Mouse (Mus musculus) heart, adult 9 months (tissue): ENCODE results near the gene Dnajb5.

ENCODE experiments used
- DNase-seq, 2 experiments: peaks; one replicate each; pipeline ENCODE4 v3.0.0; 2022; ENCODE audit warnings: low spot score in 2 of 2

Dnajb5 gene

DNA sequence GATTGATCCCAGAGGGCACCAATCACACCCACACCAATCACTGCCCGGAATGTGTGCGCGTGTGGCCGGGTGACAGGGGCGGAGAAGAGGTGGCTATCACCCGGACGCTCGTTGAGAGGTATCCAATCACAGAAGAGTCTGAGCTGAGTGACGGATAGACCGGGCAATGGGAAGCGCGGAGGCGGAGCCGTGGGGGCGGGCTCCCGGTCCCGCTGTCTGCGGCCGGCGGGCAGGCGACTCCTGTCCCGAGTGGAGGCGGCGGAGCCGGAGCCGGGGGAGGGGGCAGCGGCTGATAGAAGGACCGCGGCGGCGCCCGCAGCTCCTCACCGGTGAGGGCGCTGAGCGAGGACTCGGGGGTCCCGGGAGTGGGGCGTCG, at the start of gene Dnajb5:
Gene Dnajb5, plus strand, starts transcription at position 139 of the 376 bp plus-strand sequence.
- peak; percentile 99 for DNase-seq

DNA sequence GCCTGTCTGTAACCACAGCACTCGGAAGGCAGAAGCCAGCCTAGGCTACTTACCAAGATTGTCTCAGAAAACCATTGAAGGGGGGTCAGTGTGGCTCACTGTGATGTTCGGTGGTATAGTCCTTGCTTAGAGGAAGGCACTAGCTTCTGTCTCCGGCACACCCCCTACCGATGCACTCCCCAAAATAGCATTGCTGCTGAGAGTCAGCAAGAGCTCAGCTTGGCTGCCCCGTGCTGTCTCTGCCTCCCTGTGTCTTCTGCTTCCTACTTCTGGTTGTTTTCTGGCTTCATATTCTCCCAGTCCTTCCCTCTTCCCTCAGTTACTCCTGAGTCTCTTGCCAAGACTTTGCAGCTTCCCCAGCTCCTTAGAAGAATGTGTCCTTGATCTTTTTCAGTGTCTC, 48.7 kb upstream of the Dnajb5 start:
- no peak for DNase-seq

GRCm38 (mm10) chr4:42902174-42902573, 47.4 kb upstream of the Dnajb5 start:
- DNase-seq, result no peak

- DNase-seq, result no peak
These were observed 46.9 kb upstream of the Dnajb5 start for GRCm38 (mm10) chr4:42902730-42903129.

- no peak for DNase-seq
These were observed 45.7 kb upstream of the Dnajb5 start for GRCm38 (mm10) chr4:42903942-42904341.

GRCm38 (mm10) chr4:42904523-42904922, 45.1 kb upstream of the Dnajb5 start:
- no peak for DNase-seq

DNA sequence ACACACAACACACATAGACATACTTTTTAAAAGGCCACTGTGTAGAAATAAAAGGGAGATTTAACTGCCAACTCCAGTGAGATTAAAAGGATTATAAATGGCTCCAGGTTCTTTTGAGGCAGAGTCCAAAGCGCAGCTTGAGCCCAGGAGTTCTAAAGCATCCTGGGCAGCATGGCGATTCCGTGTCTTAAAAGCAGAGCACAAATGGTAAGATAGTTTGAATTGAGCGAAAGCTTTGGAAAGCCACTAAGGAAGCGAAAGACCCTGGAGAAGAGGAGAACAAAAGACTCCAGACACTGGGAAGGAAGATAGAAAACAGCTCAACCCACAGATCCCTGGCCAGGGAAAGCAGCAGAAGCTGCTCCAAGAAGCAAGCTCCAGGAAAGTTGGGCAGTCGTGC, 44.6 kb upstream of the Dnajb5 start:
- DNase-seq, result no peak

- no peak for DNase-seq
These were observed 36.2 kb upstream of the Dnajb5 start for GRCm38 (mm10) chr4:42913391-42913790.

GRCm38 (mm10) chr4:42915311-42915710, 34.3 kb upstream of the Dnajb5 start:
- DNase-seq, result no peak

- no peak for DNase-seq
These were observed 33.6 kb upstream of the Dnajb5 start for GRCm38 (mm10) chr4:42915966-42916365.

- DNase-seq, result no peak
These were observed 32.8 kb upstream of the Dnajb5 start, which contains the start of gene Phf24 for GRCm38 (mm10) chr4:42916617-42917401. Gene Phf24 (plus strand): TSS chr4:42916660.

- DNase-seq, result no peak
These were observed 32.2 kb upstream of the Dnajb5 start for GRCm38 (mm10) chr4:42917402-42917774.

- DNase-seq, result no peak
These were observed 28.9 kb upstream of the Dnajb5 start for GRCm38 (mm10) chr4:42920726-42921125.

GRCm38 (mm10) chr4:42921536-42921935, 28.1 kb upstream of the Dnajb5 start:
- DNase-seq, result no peak

GRCm38 (mm10) chr4:42922056-42922455, 27.6 kb upstream of the Dnajb5 start:
- DNase-seq, result no peak

DNA sequence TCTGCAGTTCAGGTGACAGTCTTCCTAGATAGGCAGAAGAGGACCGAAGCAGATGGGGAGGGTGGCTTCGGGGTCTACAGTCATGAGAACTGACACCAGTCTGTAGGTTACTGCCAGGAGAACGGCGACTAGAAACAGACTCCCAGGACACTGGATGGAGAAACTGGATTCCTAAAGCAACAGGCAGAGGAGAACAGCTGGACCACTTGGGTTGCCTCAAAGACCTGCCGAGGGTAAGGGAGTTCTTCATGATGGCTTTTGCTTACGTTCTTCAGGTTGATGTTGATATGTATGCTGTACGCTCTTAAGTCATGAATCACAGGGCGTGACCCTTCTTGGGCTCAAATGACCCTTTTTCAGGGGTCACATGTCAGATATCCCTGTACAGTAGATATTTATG, 27.2 kb upstream of the Dnajb5 start:
- DNase-seq, result no peak

- no peak for DNase-seq
These were observed 25.4 kb upstream of the Dnajb5 start for GRCm38 (mm10) chr4:42924095-42924710.

- no peak for DNase-seq
These were observed 21.4 kb upstream of the Dnajb5 start for GRCm38 (mm10) chr4:42928209-42928608.

- no peak for DNase-seq
These were observed 20.7 kb upstream of the Dnajb5 start for GRCm38 (mm10) chr4:42928952-42929351.

DNA sequence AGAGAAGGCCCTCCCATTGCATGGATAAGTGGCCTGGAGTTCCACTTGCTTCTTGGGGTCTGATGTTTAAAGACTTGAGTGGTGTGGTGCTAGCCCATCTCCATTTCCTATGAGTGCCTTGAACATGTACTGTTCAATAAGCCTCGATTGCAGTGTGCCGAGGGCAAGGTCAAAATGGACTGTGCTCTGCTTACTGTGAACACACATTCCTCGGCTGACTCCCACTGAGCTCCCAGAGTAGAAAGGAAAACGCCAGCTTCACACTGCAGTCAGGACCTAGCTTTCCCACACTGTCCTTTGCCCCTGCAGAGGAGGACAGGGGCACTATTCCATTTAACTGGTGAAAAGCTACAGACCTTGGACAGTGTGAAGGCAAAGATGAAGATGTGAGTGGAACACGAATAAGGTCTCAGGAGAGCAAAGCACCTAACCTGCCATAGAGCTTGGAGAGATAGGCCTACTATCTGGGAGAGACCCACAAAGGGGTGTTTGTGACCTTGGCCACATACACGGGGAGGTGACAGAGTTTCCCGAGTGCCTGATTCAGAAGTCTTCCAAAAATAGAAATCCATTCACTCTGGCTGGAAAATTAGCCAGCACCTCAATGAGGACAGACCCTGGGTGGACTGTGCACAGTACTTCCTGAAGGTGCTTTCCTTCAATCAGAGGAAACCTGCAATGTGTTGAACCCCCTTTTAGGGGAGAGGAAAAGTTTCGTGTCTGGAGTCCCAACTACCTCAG, 17.2 kb upstream of the Dnajb5 start:
- peak in 1 of 2 experiments; percentile 35 for DNase-seq

DNA sequence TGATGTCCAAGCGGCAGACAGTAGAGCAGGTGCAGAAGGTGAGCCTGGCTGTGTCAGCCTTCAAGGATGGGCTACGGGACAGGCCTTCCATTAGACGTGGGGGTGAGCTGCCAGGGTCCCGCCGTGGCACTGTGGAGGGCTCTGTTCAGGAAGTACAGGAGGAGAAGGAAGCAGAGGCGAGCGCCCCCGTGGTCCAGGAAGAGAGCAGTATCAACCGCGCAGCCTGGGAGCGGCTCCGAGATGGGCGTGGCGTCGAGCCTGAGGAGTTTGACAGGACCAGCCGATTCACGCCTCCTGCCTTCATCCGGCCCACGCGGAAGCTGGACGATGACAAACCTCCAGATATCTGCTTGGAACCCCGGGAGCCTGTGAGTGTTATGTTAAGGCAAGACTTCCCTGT, 16.0 kb upstream of the Dnajb5 start:
- peak; percentile 70 to 73 for DNase-seq

DNA sequence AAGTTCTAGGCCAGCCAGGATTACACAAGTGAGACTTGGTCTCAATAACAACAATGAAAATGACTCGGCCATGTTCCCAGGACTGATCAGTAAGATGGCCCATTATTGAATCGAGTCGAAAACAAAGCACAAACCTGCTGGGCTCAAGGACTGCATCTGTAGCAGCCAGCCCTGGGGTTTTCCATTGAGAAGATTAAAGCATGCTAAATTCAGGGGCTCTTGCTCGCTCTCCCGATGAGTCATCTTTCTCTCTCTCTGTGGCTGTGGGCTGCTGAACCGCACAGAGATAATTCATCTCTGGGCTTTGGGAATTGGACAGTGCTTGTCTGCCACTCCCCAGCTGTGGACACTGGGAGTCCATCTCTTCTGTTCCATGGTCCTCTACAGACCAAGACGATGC, 8.2 kb upstream of the Dnajb5 start:
- DNase-seq, result no peak

DNA sequence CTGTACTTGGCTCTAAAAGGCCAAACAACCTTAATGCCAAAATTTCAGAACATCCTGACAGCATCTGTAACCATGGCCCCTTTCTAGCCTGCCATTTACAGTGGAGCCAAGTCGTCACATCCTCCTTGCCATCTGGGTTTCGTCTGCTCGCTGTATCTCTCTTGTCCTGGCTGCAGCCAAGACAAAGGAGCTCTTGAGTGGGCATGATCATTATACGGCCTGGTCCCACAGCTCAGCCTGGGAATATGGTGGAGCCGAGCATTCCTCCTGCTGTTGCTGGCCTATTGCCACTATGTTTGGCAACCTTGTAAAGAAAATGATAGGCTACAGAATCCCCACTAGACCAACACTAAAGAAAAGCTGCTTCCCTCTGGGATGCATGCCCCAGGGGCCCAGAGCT, 6.3 kb upstream of the Dnajb5 start:
- DNase-seq, result no peak
